Mouse (Mus musculus) hindbrain, embryonic 14.5 days (tissue): ENCODE measurements around the gene Trmt10a. TPM values are rescaled to one million over a fixed set of nuclear protein-coding genes. Genes with fewer than 3 reads are reported as not detected.

ENCODE experiments used
- ATAC-seq: fragments of 200-750 bp; cut with Nextera tagmentation; 2 replicates; pipeline ENCODE4 v1.8.0; 2017; ENCODE audit warnings: moderate number of reproducible peaks, mild to moderate bottlenecking, moderate TSS enrichment, moderate library complexity; ENCODE audit not compliant: low FRiP score
- DNase-seq: peaks from one replicate; pipeline ENCODE4 v3.0.0-alpha.2; 2015; ENCODE audit warnings: low spot score
- H3K27ac ChIP-seq: fragments of 300-500 bp; sonication (generic); 2 replicates; pipeline ENCODE4 v1.5.1; 2014; ENCODE audit warnings: mild to moderate bottlenecking, moderate library complexity
- H3K27me3 ChIP-seq: fragments of 300-500 bp; sonication (generic); 2 replicates; pipeline ENCODE4 v1.6.1; 2014; ENCODE audit warnings: mild to moderate bottlenecking, low read length, mixed read lengths; ENCODE audit not compliant: control insufficient read depth, insufficient read depth
- H3K36me3 ChIP-seq: fragments of 300-500 bp; sonication (generic); replicated peaks from 2 replicates; pipeline ENCODE4 v1.6.1; 2014; ENCODE audit not compliant: control insufficient read depth, insufficient read depth
- H3K4me1 ChIP-seq: fragments of 300-500 bp; sonication (generic); replicated peaks from 2 replicates; pipeline ENCODE4 v1.6.1; 2014; ENCODE audit warnings: antibody characterized with exemption, low read length, mixed read lengths; ENCODE audit not compliant: control insufficient read depth, insufficient read depth
- H3K4me2 ChIP-seq: fragments of 300-500 bp; sonication (generic); replicated peaks from 2 replicates; pipeline ENCODE4 v1.6.1; 2014; ENCODE audit warnings: mild to moderate bottlenecking, moderate library complexity
- H3K4me3 ChIP-seq: fragments of 300-500 bp; sonication (generic); replicated peaks from 2 replicates; pipeline ENCODE4 v1.5.1; 2014; ENCODE audit warnings: mild to moderate bottlenecking, low read length
- H3K9ac ChIP-seq: fragments of 300-500 bp; sonication (generic); 2 replicates; pipeline ENCODE4 v1.6.1; 2014
- H3K9me3 ChIP-seq: fragments of 300-500 bp; sonication (generic); 2 replicates; pipeline ENCODE4 v1.6.1; 2016; ENCODE audit warnings: low read length; ENCODE audit not compliant: control insufficient read depth
- WGBS: fragments of 180-500 bp; shearing (Covaris S2); extraction: QIAGEN DNeasy Blood & Tissue Kit; methylation state at CpG from one replicate; pipeline ENCODE4 v1.1.7; 2014; 5-methylcytosine and 5-hydroxymethylcytosine counted together
- polyA plus RNA-seq: library from polyadenylated mRNA; unstranded; fragments of >200 nt; fragmentation: Nextera tagmentation; extraction: Ambion mirVana; gene quantifications from 2 replicates; pipeline ENCODE4 v1.2.1, GENCODE M21; 2014

Gene Trmt10a
- polyA plus RNA-seq, 1 experiment from 2014 or later: 9.5 TPM

- no peaks in the 10 kb centered on the region for H3K36me3 ChIP-seq
- ATAC-seq (no peak), DNase-seq (no peak)
- no peak overlapping the region for H3K27ac ChIP-seq
- H3K4me2 ChIP-seq: no peak overlapping the region
- WGBS: 90% methylated on average over 2 of the region's 2 CpGs
- H3K9me3 ChIP-seq: peaks cover 6% of the 10 kb centered on the region; the same call in 1 of the 2 replicates
- H3K4me3 ChIP-seq: no peak overlapping the region
- H3K4me1 ChIP-seq: no peaks in the 10 kb centered on the region
- H3K27me3 ChIP-seq: no peaks in the 10 kb centered on the region
- H3K9ac ChIP-seq: no peak overlapping the region
Observed at GRCm38 (mm10) chr3:138182019-138182418, 38.8 kb downstream of the Trmt10a start.

- H3K4me1 ChIP-seq: no peaks in the 10 kb centered on the region
- H3K27ac ChIP-seq: no peak overlapping the region
- no peaks in the 10 kb centered on the region for H3K27me3 ChIP-seq
- H3K4me2 ChIP-seq: no peak overlapping the region
- 92% methylated on average over 7 of the region's 7 CpGs for WGBS
- H3K9ac ChIP-seq: no peak overlapping the region
- no peaks in the 10 kb centered on the region for H3K36me3 ChIP-seq
- ATAC-seq (no peak), DNase-seq (no peak)
- no peak overlapping the region for H3K4me3 ChIP-seq
- no peaks in the 10 kb centered on the region for H3K9me3 ChIP-seq
Observed at GRCm38 (mm10) chr3:138183371-138183770, 40.1 kb downstream of the Trmt10a start.

- no peak overlapping the region for H3K27ac ChIP-seq
- no peak overlapping the region for H3K4me2 ChIP-seq
- no peaks in the 10 kb centered on the region for H3K9me3 ChIP-seq
- no peak for DNase-seq
- no peaks in the 10 kb centered on the region for H3K27me3 ChIP-seq
- ATAC-seq: no peak
- no peaks in the 10 kb centered on the region for H3K36me3 ChIP-seq
- no peak overlapping the region for H3K4me3 ChIP-seq
- H3K4me1 ChIP-seq: no peaks in the 10 kb centered on the region
- H3K9ac ChIP-seq: no peak overlapping the region
- WGBS: 65% methylated on average over 4 of the region's 4 CpGs
Observed at GRCm38 (mm10) chr3:138185290-138185689, 42.0 kb downstream of the Trmt10a start.

- DNase-seq: peak; percentile 27
- peak; percentile 79 for ATAC-seq
- Histone ChIP-seq H3K36me3 (no peaks in the 10 kb centered on the region), H3K4me2 (peak overlapping the region; percentile 26), H3K9ac (no peak overlapping the region), H3K4me3 (no peak overlapping the region), H3K27me3 (no peaks in the 10 kb centered on the region), H3K27ac (peak overlapping the region; percentile 46; the same call in 1 of the 2 replicates), H3K9me3 (no peaks in the 10 kb centered on the region), H3K4me1 (no peaks in the 10 kb centered on the region)
- 70% methylated on average over 26 of the region's 26 CpGs for WGBS
Observed at GRCm38 (mm10) chr3:138185995-138186930, 43.0 kb downstream of the Trmt10a start.

- Histone ChIP-seq H3K27me3 (no peaks in the 10 kb centered on the region), H3K9me3 (no peaks in the 10 kb centered on the region), H3K4me3 (no peak overlapping the region), H3K27ac (no peak overlapping the region), H3K4me2 (no peak overlapping the region), H3K9ac (no peak overlapping the region), H3K36me3 (no peaks in the 10 kb centered on the region), H3K4me1 (no peaks in the 10 kb centered on the region)
- ATAC-seq: no peak
- 89% methylated on average over 7 of the region's 7 CpGs for WGBS
- DNase-seq: no peak
Observed at GRCm38 (mm10) chr3:138192260-138192659, 49.0 kb downstream of the Trmt10a start.

DNA sequence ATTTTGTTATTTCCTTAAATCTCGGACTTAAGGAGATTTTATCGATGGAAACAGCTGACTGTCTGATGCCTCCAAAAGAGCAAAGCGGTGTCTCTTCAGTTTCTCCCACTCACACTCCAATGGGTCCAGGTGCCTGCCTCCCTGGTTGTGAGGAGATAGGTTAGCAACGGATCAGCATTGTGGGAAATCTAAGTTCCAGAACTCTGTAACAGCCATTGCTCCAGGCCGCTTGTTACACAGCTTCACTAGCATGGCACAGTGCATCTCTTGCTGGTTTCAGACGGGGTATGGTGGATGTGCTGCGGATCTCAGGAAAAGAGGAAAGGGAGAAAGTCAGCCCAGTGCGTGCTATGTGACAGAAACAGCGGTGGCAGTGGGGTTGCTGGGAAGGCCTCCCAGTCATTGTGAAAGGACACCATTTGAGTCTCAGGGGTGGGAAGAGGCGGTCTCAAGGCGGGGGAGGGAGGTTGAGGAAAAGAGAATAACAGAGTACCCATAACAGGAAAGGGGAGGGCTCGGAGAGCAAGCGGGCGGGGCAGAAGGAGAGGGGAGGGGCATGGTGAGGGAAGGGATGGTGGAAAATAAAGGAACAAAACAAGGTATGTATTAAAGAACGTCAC lies 50.5 kb downstream of the Trmt10a start, which contains the start of gene 4930579F01Rik:
Gene 4930579F01Rik, minus strand, starts transcription at position 143 of the 620 bp plus-strand sequence.
- no peaks in the 10 kb centered on the region for H3K27me3 ChIP-seq
- no peak within 1 kb of the TSS for H3K4me2 ChIP-seq
- no peak within 1 kb of the TSS for H3K4me3 ChIP-seq
- 0 out of 2 replicates have a peak, but pooled peaks cover 7% of the 10 kb centered on the region for H3K4me1 ChIP-seq
- H3K27ac ChIP-seq: no peak within 1 kb of the TSS
- ATAC-seq (no peak), DNase-seq (no peak)
- no peak within 1 kb of the TSS for H3K9ac ChIP-seq
- H3K36me3 ChIP-seq: no peaks in the 10 kb centered on the region
- 77% methylated on average over 15 of the region's 15 CpGs for WGBS
- H3K9me3 ChIP-seq: no peaks in the 10 kb centered on the region

DNA sequence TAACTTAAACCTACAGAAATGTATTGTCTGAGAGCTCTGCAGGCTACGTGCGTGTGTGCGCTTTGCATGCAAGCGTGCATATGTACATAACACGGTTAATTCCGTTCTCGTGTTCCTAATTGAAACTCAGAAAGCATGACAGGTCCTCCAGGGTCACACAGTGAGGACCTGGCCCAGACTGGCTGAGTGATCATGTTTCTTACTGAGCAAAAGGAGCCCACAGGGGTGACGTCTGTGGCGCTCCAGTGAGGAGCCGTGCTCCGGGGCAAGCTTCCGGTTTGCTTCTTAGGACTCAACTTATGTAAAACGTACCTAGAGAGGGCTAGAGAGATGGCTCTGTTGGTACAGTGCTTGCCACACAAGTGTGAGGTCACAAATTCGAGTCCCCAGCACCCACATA lies 53.8 kb downstream of the Trmt10a start:
- Histone ChIP-seq H3K9me3 (no peaks in the 10 kb centered on the region), H3K4me2 (no peak overlapping the region), H3K4me1 (0 out of 2 replicates have a peak, but pooled peaks cover 7% of the 10 kb centered on the region), H3K4me3 (no peak overlapping the region), H3K9ac (no peak overlapping the region), H3K27me3 (no peaks in the 10 kb centered on the region), H3K27ac (no peak overlapping the region), H3K36me3 (no peaks in the 10 kb centered on the region)
- DNase-seq (no peak), ATAC-seq (no peak)
- WGBS: 83% methylated on average over 14 of the region's 14 CpGs

DNA sequence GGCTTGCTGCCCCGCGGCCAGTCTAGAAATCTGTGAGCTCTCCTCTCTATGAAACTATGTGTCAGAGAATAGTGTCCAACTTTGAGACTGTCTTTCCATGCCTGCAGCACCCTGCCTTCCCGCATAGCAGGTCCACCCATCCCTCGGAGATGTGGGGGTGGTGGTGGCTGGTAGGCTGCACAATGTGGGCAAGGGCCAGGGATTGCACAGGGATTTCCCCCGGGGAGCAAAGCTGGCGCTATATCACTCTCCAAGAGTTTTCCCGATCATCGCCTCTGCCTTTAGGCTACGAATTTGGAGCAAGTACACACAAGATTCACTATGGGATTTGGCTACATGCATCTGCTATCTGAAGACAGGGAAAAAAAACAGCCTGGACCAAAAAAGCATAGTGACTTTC lies 54.3 kb downstream of the Trmt10a start:
- H3K4me2 ChIP-seq: no peak overlapping the region
- no peak for ATAC-seq

More for the DNA sequence above, 54.3 kb downstream of the Trmt10a start:
- Histone ChIP-seq H3K4me1 (0 out of 2 replicates have a peak, but pooled peaks cover 7% of the 10 kb centered on the region), H3K9me3 (no peaks in the 10 kb centered on the region), H3K4me3 (no peak overlapping the region), H3K36me3 (no peaks in the 10 kb centered on the region), H3K9ac (peak overlapping the region; percentile 62; the same call in 1 of the 2 replicates), H3K27me3 (no peaks in the 10 kb centered on the region), H3K27ac (no peak overlapping the region)
- DNase-seq: no peak
- 67% methylated on average over 9 of the region's 9 CpGs for WGBS
